Mouse (Mus musculus) Muller cell, postnatal 12 days (primary cell): Measurements from ENCODE around the gene Dhrs1.

Source experiments
- DNase-seq: peaks from one replicate; pipeline ENCODE4 v3.0.0-alpha.2; 2015; ENCODE audit errors: inconsistent ontology term

The Dhrs1 gene

DNA sequence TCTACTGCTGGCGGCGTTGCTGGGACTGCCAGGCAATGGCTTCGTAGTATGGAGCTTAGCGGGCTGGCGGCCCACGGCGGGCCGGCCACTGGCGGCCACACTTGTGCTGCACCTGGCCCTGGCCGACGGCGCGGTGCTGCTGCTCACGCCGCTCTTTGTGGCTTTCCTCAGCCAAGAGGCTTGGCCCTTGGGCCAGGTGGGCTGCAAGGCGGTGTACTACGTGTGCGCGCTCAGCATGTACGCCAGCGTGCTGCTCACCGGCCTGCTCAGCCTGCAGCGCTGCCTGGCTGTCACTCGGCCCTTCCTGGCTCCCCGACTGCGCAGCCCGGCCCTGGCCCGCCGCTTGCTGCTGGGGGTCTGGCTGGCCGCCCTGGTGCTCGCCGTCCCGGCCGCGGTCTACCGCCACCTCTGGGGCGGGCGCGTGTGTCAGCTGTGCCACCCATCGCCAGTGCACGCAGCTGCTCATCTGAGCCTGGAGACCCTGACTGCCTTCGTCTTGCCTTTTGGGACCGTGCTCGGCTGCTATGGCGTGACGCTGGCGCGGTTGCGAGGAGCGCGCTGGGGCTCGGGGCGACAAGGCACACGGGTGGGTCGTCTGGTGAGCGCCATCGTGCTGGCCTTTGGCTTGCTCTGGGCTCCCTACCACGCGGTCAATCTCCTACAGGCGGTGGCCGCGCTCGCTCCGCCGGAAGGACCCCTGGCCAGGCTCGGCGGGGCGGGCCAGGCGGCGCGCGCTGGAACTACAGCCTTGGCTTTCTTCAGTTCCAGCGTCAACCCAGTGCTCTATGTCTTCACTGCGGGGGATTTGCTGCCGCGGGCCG is 16.7 kb upstream of the Dhrs1 start:
- DNase-seq = peak; percentile 36

DNA sequence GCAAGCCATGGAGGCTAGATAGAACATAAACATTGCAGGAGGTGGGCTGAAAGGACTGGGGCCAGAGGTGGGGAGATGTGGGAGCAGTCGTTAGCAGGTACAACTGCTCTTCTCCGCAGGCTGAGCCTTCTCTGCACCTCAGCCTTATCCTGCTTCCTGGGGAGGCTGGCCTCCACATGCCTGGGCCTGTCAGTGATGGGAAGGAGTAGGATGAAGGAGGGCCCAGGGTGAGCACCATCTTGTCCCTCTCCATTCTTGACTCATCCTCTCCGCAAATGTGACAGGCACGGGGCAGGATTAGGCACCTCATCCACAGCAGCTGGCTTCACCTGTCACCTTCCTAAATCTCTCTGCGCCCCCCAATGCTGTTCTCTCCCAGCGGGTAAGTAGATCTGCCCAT is 15.7 kb upstream of the Dhrs1 start, which contains the start of gene Ltb4r2:
Gene Ltb4r2 (plus strand): TSS at position 266 of the 400 bp plus-strand sequence.
- no peak for DNase-seq

- DNase-seq = peak; percentile 67
Observed at GRCm38 (mm10) chr14:55760156-55760555, 14.7 kb upstream of the Dhrs1 start.

DNA sequence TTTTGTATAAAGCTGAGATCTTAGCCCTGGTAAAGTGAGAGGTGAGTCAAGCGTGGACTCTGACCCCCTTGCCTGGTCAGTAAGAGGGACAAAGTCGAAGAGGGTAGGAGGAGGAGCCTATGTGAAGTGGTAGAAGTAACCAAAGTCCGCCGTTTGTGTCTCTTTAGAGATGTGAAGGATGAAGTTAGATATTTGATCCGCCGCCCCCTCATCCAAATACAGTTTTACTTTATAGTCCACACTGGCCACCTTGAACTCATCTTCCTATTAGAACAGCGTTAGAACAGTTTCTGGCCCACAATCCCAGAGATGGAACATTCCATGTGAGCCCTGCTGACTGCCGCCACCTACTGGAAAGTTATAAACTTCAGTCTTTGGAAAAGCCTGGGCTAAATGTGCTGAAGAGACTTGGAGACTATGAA is 12.9 kb upstream of the Dhrs1 start, which contains the start of gene Cideb:
Gene Cideb (minus strand): TSS at position 96 of the 422 bp plus-strand sequence.
- DNase-seq = peak; percentile 54

GRCm38 (mm10) chr14:55757566-55757965 is 12.1 kb upstream of the Dhrs1 start:
- DNase-seq = no peak

GRCm38 (mm10) chr14:55747051-55747847 is 1.8 kb upstream of the Dhrs1 start:
- no peak for DNase-seq

DNA sequence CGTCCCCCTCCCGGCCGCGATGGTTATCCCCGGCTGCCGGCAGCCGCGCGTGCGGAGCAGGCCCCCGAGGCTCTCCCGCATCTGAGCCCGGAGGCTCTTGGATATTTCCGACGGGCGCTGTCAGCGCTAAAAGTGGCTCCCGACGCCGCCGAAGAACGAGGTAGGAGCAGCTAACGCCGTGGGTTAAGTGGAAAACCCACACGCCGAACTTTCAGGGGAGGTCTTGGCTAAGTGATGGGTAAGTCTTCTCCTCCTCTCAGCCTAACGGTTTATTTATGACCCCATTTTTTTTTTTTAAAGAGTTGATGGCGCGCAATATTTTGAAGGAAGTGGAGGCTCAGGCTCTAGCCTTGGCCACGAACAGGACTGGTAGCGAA is 359 bp upstream of the Dhrs1 start:
- no peak for DNase-seq

GRCm38 (mm10) chr14:55743711-55744110 is 1.8 kb downstream of the Dhrs1 start:
- peak; percentile 70 for DNase-seq

GRCm38 (mm10) chr14:55737086-55737687 is 8.3 kb downstream of the Dhrs1 start:
- no peak for DNase-seq

DNA sequence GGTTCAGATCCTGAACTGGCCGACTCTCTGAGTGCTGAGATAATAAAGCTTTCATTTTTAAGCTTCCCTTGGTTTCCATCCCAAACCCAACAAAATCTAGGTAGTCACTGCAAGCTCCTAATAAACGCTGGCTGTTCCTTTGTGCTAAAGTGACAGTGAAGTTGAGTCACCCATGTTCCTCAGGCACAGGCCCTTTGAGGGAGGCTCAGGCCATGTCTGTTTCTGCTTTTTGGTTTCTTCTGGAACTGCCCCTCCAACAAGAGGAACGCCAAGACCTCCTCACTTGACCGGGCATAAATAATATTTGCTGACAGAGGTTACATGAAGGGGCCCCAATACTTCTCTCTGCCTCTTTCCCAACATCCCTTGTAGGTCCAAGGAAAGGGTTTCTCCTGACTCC is 9.7 kb downstream of the Dhrs1 start:
- no peak for DNase-seq

- DNase-seq = no peak
Observed at GRCm38 (mm10) chr14:55735334-55735733, 10.2 kb downstream of the Dhrs1 start.

GRCm38 (mm10) chr14:55734869-55735268 is 10.6 kb downstream of the Dhrs1 start:
- DNase-seq = no peak

DNA sequence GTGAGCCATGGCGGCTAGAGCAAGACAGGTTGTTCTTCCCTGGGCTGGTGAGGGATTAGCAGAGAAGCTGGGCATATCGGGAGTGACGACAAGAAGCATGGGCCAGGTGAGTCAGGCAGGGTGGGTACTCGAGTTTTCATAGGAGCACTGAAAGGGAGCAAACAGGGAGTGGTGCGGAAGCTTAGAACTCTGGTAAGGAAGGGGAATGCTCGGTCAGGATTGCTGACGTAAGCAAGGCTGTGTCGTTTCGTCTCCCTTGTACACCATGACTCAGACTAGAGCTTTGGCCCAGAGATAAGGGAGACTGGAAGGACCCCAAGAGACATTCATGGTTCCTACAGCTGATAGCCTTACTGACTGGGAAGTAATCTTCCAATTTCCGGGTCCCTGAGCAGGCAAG is 11.6 kb downstream of the Dhrs1 start:
- DNase-seq = no peak

DNA sequence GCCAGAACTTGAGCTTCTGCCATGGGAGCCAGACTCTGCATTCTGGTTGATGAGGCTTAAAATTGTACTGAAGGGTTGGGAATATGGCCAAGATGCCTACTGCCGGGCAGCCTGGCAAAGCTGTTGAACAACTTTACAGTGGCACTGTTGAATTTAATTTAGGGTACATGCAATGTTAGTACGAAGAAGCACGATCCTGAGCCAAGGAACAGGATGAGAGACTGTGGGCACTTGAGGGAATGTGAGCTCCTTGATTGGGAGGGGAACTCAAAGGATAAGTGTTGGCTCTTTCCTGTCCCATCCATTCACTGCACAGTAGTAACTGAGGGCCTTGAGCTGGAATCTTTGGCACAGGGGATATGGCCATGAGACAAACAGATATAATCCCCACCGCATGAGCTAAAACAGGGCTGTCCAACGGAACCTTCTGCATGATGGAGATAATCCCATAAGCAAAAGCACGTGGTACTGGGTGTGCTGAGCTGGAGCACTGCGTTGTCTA is 14.9 kb downstream of the Dhrs1 start:
- DNase-seq = peak; percentile 50

GRCm38 (mm10) chr14:55730116-55730515 is 15.4 kb downstream of the Dhrs1 start:
- DNase-seq = peak; percentile 88

DNA sequence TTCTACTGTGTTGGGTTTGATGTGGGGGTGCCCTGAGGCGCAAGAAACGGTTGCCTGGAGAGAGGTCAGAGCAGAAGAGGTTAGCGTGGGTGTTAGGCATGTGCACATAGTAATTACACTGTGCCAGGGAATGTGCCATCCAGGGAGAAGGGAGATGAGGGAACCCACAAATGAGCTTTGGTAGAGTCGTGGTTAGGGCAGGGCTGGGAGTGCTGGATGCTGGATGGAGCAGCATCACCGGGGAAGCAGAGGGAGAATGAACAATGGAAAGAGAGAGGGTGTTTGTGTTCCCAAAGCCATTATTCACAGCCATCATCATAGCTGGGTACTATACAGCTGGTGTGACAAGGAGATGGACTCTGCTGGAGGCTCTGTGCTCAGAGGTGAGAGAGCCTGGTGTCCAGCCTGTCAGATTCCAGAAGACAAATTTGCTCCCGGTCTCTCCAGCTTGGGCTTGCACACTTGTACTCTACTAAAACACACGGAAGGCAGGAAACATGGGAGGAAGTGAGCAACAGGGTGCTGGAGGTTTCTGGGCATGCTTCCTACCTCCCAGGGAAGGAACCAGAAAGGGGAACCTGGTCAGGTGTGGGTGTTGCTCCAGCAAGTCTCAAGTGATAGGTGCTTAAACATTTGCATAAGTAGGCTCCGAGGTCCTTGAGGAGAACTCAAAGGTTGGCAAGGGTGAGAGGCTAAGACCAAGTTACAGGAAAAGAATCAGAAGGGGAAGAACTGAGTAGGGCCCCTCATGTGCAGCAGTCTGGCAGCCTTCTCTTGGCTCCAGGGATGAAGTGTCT is 17.4 kb downstream of the Dhrs1 start:
- DNase-seq = peak; percentile 81

- no peak for DNase-seq
Observed at GRCm38 (mm10) chr14:55726261-55726660, 19.2 kb downstream of the Dhrs1 start.

DNA sequence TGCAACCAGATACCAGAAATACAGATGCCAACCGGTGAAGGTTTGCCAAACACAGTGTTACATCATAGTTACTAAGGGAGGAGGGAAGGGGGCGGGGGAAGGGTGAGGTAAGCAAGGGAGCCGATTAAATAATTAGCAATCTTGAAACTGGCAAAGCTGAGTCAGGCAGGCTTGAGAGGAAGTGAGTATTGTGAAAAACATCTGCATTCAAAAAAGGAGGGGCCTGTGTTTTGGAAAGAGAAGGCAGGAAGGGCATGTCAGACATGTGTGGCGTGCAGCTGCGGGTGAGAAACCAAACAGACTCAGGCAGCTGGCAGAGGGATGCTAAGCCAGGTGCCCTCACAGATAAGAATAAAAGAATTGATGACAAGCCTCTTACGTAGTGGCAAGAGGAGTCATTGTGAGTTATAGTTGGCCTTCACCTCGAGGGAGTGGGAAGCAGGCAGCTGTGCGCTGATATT is 21.0 kb downstream of the Dhrs1 start:
- DNase-seq = peak; percentile 67

DNA sequence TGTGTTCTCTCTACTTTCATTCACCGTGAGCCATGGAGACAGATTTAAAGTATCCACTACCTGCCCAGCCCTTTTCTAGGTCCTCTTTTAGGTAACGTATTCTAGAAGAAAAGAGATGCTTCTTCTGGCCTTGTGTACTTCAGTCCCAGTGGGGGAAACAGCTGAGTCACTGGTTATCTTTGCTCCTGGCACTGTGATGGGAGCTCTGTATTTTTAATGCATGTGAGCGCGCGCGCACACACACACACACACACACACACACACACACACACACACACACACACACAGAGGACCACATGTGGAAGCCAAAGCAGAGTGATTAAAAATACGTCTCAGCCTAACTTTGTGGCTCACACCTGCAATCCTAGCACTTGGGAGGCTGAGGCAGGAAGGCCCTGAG is 22.1 kb downstream of the Dhrs1 start:
- no peak for DNase-seq

DNA sequence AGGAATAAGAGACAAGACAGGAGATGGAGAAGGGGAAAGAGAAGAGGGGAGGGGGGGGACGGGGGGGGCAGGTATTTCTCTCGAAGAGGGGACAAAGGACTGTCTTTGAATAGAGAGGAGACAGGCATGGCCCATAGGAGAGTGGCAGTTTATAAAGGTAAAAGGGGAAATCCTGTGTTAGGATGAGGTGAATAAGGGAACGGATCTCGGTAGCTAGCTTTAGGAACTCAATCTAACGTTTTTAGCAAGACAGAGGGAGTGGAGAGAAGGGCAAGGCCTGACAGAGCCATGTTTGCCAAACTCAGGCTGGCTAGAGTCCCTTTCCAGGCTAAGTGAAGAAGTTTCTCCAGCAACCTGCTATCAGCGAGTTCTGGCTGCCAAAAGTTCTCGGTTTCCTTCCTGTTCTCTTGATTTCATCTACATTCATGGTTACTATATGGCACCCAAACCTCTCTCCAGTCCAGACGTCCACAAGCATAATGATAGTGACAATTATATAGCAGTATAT is 23.0 kb downstream of the Dhrs1 start:
- DNase-seq = no peak
